Mouse (Mus musculus) neutrophil, adult 5-6 weeks (primary cell): Measurements from ENCODE around the gene Crygn. TPM values are rescaled to one million over a fixed set of nuclear protein-coding genes. Genes with fewer than 3 reads are reported as not detected.
"Not testable (repeated sequence)": the region's sequence is repeated elsewhere in the genome, so short reads cannot be mapped to it uniquely, and the experiment has no call there.

ENCODE experiments used
- ATAC-seq: fragments of 151-379, 151-347 bp; 2 replicates; pipeline ENCODE4 v1.8.0; 2017; ENCODE audit warnings: mild to moderate bottlenecking, moderate TSS enrichment; ENCODE audit not compliant: insufficient number of reproducible peaks, poor library complexity, low FRiP score, severe bottlenecking; ENCODE audit errors: extremely low read depth
- total RNA-seq: library from RNA; stranded (forward); fragments of 200-1000 nt; gene quantifications from 2 replicates; pipeline ENCODE4 v1.2.3, GENCODE M21; 2017

The Crygn gene
- 5.3 TPM in 1 of 2 replicates, not detected in the other for total RNA-seq

DNA sequence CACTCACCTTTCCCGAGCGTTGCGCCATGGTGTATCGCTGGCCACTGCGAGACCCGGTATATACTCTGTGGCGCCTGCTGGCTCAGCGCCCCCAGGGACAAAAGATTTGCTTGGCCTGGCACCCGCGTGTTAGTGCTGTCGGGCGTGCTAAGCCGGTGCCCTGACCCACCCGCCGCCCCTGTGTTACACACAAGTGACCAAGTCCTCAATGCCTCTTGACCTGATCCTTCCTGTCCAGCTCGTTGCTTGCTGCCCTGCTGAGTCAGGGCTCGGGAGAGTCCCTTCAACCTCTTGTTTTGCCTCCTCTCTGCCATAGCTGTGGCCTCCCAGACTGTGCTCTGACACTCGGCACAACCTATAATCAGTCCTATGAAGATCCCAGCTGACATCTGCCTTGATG lies at the start of gene Crygn:
Crygn (minus strand) TSS at position 193 of the 400 bp plus-strand sequence.
- ATAC-seq = no peak

DNA sequence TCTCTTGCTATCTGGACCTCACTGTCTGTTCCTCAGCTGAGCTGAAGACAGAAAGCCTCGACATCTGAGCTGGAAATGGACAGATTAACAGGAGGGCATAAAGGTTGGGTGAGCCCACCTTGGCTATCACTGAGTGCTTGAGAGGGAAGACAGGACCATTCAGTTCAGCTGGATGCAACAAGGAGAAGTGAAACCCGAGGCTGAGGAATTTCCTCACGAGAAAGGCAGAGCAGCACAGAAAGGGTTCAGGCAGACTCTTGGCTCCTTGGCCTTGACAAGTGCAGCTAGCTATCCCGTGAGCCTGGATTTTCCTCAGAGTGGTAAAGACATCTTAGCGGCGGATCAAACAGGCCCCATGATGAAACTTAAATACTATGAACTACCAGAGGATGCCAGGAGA lies 47.4 kb upstream of the Crygn start:
- no peak for ATAC-seq

DNA sequence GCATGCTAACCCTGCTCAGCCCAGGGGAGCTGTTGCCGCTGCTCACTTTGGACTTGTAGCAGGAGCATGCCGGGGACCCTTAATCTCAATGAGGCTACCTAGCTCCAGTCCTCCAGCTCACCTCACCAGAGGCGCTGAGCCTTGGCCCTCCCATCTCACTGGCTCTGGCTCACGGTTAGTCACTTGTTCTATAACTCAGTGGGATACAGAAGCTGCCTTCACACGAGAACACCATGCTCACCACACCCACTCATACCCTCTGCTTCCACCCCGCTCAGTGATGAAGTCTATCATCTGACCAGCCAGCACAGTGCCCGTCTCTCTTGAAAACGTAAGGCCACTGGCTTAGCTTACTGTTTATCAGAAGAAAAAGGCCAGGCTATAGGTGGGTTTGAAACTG lies 46.9 kb upstream of the Crygn start:
- ATAC-seq = no peak

DNA sequence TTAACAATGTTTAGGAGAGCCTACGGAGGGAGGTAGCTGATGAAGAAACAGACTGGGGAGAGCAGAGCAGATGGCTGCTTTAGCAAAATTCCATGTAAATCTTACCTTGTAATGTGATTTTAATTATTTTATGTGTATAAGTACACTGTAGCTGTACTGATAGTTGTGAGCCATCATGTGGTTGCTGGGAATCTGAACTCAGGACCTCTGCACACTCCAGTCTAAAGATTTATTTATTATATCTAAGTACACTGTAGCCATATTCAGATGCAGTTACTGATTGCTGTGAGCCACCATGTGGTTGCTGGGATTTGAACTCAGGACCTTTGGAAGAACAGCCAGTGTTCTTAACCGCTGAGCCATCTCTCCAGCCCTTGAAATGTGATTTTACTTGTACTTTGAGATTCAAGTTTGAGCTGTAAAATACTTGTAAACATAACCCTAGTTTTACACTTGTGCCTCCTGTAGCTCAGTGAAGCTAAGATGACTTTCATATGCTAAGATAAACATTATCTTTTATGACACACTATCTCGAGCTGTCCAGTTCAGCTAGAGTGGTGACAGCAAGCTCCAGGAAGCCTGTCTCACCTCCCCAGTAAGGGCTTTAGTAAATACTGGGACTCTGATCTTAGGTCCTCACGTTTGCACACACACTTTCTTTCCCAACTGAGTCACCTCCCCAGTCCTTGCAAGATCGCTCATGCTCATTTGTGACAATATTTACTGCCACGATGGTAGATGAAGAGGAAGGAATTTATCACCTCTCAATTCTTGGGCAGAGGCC lies 44.2 kb upstream of the Crygn start:
- ATAC-seq = no peak

DNA sequence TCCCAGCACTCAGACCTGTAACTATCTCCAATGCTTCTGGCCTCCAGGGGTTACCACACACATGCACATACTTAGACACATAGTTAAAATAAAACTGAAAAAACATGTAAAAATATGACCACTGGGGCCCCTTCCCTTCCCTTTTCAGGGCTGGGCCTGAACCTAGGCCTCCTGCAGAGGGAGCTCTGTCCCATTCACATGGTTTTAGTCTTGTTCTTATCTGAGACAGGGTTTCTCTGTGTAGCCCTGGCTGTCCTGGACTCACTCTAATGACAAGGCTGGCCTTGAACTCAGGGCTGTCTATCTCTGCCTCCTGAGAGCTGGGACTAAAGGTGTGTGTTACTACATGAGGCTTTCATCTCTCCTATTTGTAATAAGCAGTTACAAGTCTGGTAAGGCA lies 42.6 kb upstream of the Crygn start:
- 0 out of 2 replicates have a peak, but pooled peaks have one; percentile 26 for ATAC-seq

DNA sequence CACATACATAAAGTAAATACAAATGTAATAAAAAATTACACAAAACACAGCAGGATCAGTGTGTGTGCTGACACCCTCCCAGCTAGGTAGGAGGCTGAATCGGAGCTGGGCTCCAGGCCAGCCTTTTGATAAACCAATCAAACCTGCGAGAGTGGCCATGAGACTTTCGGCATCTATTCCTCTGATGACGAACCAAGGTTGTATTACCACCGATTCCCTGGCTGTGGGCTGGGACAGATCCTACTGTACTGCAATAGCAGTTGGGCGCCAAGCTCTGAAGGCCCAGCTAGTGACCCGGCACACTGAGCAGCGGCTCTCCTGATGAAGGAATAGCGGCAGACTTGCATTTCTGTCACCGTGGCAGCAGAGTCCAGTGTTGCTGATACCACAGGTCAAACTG lies 40.8 kb upstream of the Crygn start:
- no peak for ATAC-seq

DNA sequence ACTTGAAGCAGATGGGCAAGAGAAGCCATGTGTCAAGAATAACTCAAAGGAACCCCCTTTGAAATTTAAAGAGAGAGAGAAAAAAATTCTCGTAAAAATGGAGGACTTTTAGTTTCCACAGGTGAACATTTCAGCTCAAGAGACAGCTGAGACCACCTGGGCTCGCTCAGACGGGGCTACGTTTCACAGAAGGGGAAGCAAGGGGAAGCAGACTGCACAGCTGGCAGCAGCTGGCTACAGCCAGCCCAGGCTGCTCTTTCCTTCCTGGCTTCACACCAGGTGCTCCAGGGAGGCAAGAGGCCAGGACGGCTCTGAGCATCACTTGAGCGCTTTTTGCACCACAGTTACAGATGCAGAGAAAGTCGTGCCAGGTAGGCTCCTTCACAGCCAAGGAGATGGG lies 40.0 kb upstream of the Crygn start:
- no peak for ATAC-seq

DNA sequence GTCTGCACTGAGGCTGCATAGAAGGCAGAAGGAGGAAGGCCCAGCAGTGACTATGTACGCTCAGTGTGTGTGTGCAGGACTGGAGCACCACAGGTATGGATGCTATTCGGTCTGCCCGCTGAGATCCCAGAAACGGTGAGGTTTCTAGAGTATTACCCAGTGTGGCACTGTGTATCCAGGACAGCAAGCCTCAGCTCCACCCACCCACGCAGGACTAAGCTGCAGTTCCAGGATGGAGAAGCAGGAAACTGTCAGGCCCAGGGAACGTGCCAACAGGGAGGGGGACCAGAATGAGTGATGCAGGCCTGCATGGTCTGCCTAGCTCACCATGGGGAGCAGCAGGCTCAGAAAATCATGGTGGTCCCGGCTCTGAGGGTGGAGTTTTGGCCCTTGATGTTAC lies 35.2 kb upstream of the Crygn start:
- ATAC-seq = no peak

DNA sequence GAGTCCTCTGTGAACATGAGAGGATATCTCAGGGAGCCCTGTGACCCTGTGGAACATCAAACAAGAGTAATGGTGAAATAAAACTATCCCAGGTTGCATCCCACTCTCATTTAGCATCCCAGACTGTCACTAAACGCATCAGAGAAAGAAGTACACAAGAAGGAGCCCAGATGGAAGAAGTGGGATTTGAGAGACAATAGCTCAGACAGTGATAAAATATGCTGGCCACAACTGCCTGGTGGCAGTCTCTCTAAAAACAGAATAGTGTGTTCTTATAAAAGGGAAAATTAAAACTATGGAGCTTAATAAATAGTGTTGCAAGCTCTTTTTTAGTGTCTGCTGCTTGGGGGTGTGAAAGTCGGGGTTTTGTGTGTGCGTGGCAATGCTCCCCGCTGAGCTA lies 25.1 kb upstream of the Crygn start:
- ATAC-seq = no peak

DNA sequence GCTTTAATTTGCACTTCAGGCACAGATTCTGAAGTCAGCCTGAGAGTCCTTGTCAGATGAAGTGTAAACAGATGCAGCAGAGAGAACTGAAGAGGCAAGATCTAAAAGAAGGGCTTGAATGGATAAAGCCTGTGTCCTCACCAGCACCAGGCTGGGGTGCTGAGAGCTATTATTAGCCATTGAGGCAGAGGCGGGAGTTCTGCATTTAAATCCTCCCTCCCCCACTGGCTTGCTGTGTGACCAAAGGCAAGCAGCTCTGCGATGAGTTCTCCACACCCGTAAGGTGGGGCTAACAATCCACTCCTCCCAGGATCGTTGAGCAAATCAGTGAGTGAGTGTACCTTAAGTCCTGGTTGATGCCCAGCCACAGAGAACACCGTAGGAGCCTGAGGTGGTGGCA lies 23.2 kb upstream of the Crygn start:
- no peak for ATAC-seq

DNA sequence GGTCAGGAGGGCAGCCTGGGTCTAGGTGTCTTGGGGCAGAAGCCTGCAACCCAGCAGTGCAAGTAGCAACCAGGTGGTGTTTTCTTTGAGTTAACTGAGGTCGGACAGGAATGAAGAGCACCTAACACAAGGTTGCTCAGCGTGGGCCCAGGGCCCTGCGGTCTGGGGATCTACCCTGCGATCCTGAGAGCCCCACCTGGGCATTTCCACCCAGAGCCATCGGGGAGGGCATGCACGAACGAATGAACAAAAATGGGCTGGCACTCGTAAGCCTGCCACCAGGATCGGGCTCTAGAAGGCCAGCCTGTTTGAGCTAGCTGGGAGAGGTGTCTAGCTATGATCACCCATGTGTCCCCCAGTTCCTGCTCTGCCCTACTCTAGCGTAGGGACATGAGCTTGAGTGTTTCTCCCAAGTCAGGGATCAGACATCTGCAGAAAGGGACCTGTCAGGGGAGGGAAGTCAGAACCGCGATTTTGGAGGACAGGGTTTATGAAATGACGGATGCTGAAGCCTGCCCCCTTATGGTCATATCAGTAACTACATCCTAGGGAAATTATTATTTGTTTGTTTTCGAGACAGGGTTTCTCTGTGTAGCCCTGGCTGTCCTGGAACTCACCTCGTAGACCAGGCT lies 22.2 kb upstream of the Crygn start:
- ATAC-seq = peak; percentile 61

DNA sequence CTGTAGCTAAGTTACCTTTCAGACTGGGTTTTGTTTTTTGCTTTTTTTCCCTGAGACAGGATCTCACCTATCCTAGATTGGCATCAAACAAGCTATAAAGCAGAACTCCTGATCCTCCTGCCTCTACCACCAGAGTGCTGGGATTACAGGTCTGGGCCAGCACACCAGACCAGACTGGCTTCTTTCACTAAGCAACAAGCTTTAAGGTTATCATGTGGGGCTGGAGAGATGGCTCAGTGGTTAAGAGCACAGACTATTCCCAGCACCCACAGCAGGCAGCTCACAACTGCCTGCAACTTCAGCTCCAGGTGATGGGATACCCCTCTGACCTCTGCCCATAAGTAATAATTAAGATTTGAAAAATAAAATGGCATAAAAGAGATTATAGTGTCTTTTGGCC lies 21.5 kb upstream of the Crygn start:
- no peak for ATAC-seq

DNA sequence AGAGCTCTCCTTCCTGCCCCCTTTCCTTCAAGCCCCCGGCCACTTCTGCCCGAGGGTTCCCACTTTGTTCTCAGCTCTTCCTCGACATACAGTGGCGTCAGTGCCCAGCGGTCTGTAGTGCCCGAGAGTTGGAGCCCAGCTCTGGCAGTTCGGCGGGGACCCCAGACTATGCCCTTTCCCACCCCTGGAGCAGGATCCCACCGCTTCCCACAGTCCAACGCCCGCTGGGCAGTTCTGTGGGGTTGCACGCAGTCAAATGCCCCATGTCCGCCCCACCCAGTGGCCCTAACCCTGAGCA lies 21.0 kb upstream of the Crygn start:
- ATAC-seq = no peak

DNA sequence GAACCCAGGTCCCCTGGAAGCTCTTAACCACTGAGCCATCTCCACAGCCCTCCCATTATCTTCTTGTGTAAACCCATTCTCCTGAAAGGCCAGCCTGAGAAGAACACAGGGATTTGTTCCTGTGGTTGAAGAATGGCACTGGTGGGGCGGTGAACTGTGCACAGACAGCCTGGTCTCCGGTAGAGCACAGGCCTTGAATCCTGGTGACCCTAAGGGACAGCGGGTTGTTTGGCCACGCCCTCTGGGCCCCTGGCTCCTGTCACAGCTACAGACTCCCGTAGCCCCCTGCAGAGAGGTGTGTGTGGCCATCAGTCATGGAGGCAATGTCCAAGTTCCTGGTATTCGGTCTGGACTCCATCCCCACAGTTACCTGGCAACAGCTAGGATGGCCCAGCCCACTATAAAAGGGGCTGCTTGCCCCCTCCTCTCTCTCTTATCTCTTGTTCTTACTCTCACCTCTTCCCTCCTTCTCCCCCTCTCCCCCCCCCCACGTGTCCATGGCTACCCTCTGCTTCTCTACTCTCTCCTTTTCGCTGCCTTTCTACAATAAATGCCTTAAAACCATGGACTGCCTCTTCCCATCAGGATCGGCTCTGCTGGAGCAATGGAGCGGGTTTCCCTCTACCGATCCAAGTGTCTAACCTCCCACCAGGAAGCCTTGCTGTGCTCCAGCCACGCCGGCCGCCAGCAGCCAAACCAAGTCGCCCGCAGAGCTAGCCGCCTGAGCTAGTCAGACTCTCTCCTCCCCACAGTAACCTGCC lies 20.5 kb upstream of the Crygn start:
- ATAC-seq = no peak

DNA sequence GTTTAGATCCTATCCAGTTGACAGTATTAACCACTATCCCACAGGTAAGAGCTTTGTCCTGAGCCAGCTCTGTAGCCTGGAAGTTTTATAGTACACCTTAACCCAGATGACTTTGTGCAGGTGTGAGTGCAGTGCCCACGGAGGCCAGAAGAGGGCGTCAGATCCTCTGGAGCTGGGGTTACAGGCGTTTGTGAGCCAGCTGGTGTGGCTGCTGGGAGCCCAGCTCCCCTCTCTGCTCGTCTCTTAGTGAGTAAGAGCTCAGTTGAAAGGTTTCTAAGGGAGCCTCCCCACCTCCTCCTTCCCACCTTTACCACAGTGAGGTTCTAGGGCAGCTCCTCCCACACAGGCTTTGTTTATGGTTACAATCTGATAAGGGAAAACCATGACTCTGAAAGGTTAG lies 18.9 kb upstream of the Crygn start:
- peak; percentile 26; the same call in 1 of the 2 replicates for ATAC-seq

DNA sequence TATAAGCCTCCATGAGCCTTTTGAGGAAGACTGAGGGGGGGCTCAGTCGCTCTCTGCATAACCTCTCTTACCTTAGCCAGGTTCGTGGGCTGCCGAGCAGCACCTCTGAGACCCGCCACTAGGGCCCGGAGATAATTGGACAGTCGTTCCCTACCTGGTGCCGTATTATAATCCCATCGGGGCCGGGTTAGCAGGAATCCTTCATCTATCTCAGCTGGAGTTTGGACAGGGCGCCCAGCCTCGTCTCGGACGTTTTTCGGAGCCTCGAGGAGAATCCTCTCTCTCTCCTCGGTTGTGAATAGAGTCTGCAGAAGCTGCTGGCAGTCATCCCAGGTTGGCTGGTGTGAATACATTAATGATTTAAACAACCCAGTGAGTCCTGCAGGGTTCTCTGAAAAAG lies 16.7 kb upstream of the Crygn start:
- ATAC-seq = not testable (repeated sequence)

DNA sequence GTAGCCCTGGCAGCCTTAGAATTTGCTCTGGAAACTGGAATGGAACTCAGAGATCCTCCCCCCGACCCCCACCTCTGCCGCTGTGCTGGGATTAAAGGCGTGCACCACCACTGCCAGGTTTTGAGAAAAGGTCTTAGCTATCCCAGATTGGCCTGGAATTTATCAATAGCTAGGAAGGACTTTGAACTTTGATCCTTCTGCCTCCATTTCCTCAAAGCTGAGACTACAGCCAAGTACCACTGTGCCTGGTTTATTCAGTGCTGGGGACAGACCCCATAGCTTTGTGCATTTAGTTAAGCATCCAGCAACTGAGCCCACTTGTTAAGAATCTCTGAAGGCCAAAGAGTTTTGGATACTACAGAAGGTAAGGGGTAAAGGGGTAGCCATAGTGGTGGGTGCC lies 877 bp downstream of the Crygn start:
- ATAC-seq = no peak

DNA sequence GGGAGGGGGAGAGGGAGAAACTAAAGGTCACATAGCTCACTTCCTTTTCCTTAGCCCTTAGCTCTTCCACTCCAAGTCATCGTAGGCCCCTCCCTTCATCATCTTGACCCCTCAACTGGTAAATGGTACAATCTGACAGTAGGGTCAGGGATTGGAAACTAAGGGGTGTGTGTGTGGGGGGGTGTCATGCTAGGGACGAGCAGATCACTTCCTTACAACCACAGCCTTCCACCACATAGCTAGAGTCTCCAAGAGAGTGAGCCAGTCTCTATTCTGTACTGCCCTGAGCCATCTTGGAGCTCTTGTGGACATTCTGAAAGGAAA lies 5.7 kb downstream of the Crygn start:
- no peak for ATAC-seq

DNA sequence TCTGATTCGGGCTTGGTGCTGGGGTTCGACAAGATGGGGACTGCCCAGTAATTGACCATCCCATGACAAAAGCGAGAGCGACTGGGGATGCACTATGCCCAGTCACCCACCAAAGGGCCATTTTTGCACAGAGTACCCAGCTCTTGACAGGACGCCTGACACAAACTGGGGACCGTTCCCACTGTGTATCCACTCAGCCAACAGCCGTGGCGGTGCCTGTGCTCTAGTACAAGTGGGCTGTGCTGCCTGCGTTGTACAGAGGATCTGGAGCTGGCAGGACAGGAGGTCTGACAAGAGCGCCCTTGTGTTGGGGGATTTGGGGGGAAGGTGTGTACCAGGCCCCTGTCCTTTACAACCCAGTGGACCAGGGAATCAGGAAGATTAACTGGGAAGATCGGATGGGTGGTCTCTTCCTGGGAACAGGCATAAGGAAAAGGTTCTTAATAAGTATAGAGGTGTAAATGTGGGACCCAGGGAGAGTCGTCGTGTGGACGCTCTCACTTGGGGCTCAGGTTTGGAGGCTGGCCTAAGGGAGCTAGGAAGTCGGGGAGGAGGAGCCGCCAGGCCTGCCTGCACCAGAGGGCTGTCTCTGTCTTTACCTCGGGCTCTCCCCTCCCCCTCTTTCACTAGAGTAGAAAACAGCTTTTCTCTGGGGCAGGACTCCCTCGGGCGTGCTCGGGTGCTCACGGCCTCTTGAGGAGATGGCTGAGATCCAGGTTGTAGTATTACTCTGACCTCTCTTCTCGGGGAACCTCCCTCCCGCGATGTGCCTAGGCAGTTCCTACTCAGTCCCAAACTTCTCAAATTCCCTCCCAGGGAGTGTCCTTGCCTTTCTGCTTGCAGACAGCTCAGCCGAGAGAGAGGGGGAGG lies 6.3 kb downstream of the Crygn start:
- peak; percentile 37; the same call in 1 of the 2 replicates for ATAC-seq
